Mouse (Mus musculus): ENCODE measurements at regions not wholly inside any gene's neighbourhood (a gene's known extent, or its start where the extent isn't known, plus 50 kb on each side); places are given as distances from the start of the nearest gene placed in this dataset.

- TF ChIP-seq CTCF (IDR thresholded peaks at IDR 0.05; ENCODE audit: low read depth) = no peak
- no peak for TF ChIP-seq EP300 (IDR thresholded peaks at IDR 0.05; ENCODE audit: low read depth)
Observed at GRCm38 (mm10) chr15:25237665-25238664, 175.6 kb downstream of the Basp1 start.
